Mouse (Mus musculus): ENCODE measurements around the gene Hus1. TPM values are rescaled to one million over a fixed set of nuclear protein-coding genes. Genes with fewer than 3 reads are reported as not detected.

The Hus1 gene
- total and polyA plus RNA-seq, 3 experiments = 14.3 to 31.0 (median 29.9) TPM

- no peak for TF ChIP-seq CTCF (conservative IDR thresholded peaks at IDR 0.05 in 1 of 2, IDR thresholded peaks at IDR 0.05 in 1 of 2; ENCODE audit: low read depth in 2 of 2, low read length in 2 of 2)
- TF ChIP-seq JUND (conservative IDR thresholded peaks at IDR 0.05; ENCODE audit: low read depth, low read length) = no peak
- no peak for TF ChIP-seq ETS1 (conservative IDR thresholded peaks at IDR 0.05; ENCODE audit: low read depth, low read length)
- no peak for TF ChIP-seq ZKSCAN1 (IDR thresholded peaks at IDR 0.05; ENCODE audit: borderline replicate concordance, low read depth, low read length)
- TF ChIP-seq RCOR1 (conservative IDR thresholded peaks at IDR 0.05; ENCODE audit: low read depth, low read length) = no peak
- no peak for TF ChIP-seq CHD1 (IDR thresholded peaks at IDR 0.05; ENCODE audit: low read depth, low read length)
- no peak for TF ChIP-seq GABPA (IDR thresholded peaks at IDR 0.05; ENCODE audit: insufficient replicate concordance, low read depth, low read length)
- no peak for TF ChIP-seq EP300 (IDR thresholded peaks at IDR 0.05; ENCODE audit: low read length)
- TF ChIP-seq NELFE (IDR thresholded peaks at IDR 0.05; ENCODE audit: low read depth, low read length) = no peak
- TF ChIP-seq ZC3H11A (IDR thresholded peaks at IDR 0.05; ENCODE audit: low read depth, low read length) = no peak
- no peak for TF ChIP-seq CHD2 (IDR thresholded peaks at IDR 0.05; ENCODE audit: low read length)
- TF ChIP-seq KAT2A (IDR thresholded peaks at IDR 0.05; ENCODE audit: insufficient replicate concordance, low read length) = no peak
- TF ChIP-seq SMC3 (IDR thresholded peaks at IDR 0.05; ENCODE audit: low read depth, low read length) = no peak
- no peak for TF ChIP-seq UBTF (IDR thresholded peaks at IDR 0.05; ENCODE audit: low read depth, low read length)
- TF ChIP-seq E2F4 (IDR thresholded peaks at IDR 0.05; ENCODE audit: insufficient replicate concordance, low read depth, low read length) = no peak
- TF ChIP-seq MYC (IDR thresholded peaks at IDR 0.05; ENCODE audit: low read depth, low read length) = no peak
- TF ChIP-seq IRF4 (IDR thresholded peaks at IDR 0.05; ENCODE audit: low read depth, low read length) = no peak
- no peak for TF ChIP-seq MXI1 (IDR thresholded peaks at IDR 0.05; ENCODE audit: low read depth, low read length)
- TF ChIP-seq MAZ (IDR thresholded peaks at IDR 0.05; ENCODE audit: low read depth, low read length) = no peak
- no peak for TF ChIP-seq MAX (IDR thresholded peaks at IDR 0.05; ENCODE audit: low read length)
- H3K9ac ChIP-seq (ENCODE audit: insufficient read depth, low read depth) = no peak overlapping the region
- H3K27ac ChIP-seq (ENCODE audit: insufficient read depth, low read depth) = no peak overlapping the region
- no peaks in the 10 kb centered on the region for H3K9me3 ChIP-seq (replicated peaks; ENCODE audit: low read length)
- dilution Hi-C loops (cut with MboI; ENCODE audit: extremely low pct_ligation_motif_present, extremely low pct_unique_long_range_greater_than_20kb, low sequenced_read_pairs) (no loop called here), in situ Hi-C loops (cut with MboI; ENCODE audit: low pct_ligation_motif_present, low pct_unique_long_range_greater_than_20kb, low sequenced_read_pairs) (no loop called here)
- H3K36me3 ChIP-seq (replicated peaks in 1 of 2; ENCODE audit: control insufficient read depth in 1 of 2, insufficient read depth in 1 of 2, low read length in 1 of 2) = no peaks in the 10 kb centered on the region
- H3K4me3 ChIP-seq (replicated peaks in 1 of 3; ENCODE audit: low read depth in 2 of 3, low read length in 2 of 3, poor library complexity in 1 of 3) = no peak overlapping the region
- no peaks in the 10 kb centered on the region for H3K4me1 ChIP-seq (ENCODE audit: control insufficient read depth in 1 of 2, insufficient read depth in 2 of 2)
- no peaks in the 10 kb centered on the region for H3K79me2 ChIP-seq (replicated peaks; ENCODE audit: control insufficient read depth, extremely low read depth, insufficient read depth, poor library complexity, severe bottlenecking)
- no peak overlapping the region for H3K4me2 ChIP-seq (ENCODE audit: insufficient read depth, low read depth, poor library complexity, severe bottlenecking)
- DNase-seq (ENCODE audit: extremely low read depth) = no peak
- peaks cover 83% of the 10 kb centered on the region for H3K27me3 ChIP-seq (replicated peaks)
Measured at GRCm38 (mm10) chr11:8968094-8968493, 42.9 kb downstream of the Hus1 start.

- no peak for TF ChIP-seq BHLHE40 (IDR thresholded peaks at IDR 0.05; ENCODE audit: low read depth, low read length)
- no peak for TF ChIP-seq RAD21 (IDR thresholded peaks at IDR 0.05; ENCODE audit: low read depth, low read length)
- TF ChIP-seq SIN3A (IDR thresholded peaks at IDR 0.05; ENCODE audit: low read length) = no peak
- TF ChIP-seq MAFK (IDR thresholded peaks at IDR 0.05; ENCODE audit: insufficient replicate concordance, low read length) = no peak
- TF ChIP-seq MEF2A (IDR thresholded peaks at IDR 0.05; ENCODE audit: borderline replicate concordance, low read depth, low read length) = no peak
- no peak for TF ChIP-seq MAZ (IDR thresholded peaks at IDR 0.05; ENCODE audit: low read depth, low read length)
- no peak for TF ChIP-seq POLR2A (IDR thresholded peaks at IDR 0.05; ENCODE audit: low read depth, low read length)
- TF ChIP-seq ZKSCAN1 (IDR thresholded peaks at IDR 0.05; ENCODE audit: borderline replicate concordance, low read depth, low read length) = no peak
- DNase-seq (ENCODE audit: extremely low read depth) = no peak
- Histone ChIP-seq H3K4me2 (ENCODE audit: insufficient read depth, low read depth, poor library complexity, severe bottlenecking) (no peak overlapping the region), H3K27ac (ENCODE audit: insufficient read depth, low read depth) (no peak overlapping the region), H3K36me3 (replicated peaks in 1 of 2; ENCODE audit: control insufficient read depth in 1 of 2, insufficient read depth in 1 of 2, low read length in 1 of 2) (no peaks in the 10 kb centered on the region), H3K79me2 (replicated peaks; ENCODE audit: control insufficient read depth, extremely low read depth, insufficient read depth, poor library complexity, severe bottlenecking) (no peaks in the 10 kb centered on the region), H3K27me3 (replicated peaks) (peaks cover 52% of the 10 kb centered on the region), H3K9ac (ENCODE audit: insufficient read depth, low read depth) (no peak overlapping the region), H3K4me3 (replicated peaks in 1 of 3; ENCODE audit: low read depth in 2 of 3, low read length in 2 of 3, poor library complexity in 1 of 3) (no peak overlapping the region), H3K4me1 (ENCODE audit: control insufficient read depth in 1 of 2, insufficient read depth in 2 of 2) (no peaks in the 10 kb centered on the region), H3K9me3 (replicated peaks; ENCODE audit: low read length) (peaks cover 2% of the 10 kb centered on the region)
- dilution Hi-C loops (cut with MboI; ENCODE audit: extremely low pct_ligation_motif_present, extremely low pct_unique_long_range_greater_than_20kb, low sequenced_read_pairs) = no loop called here
- in situ Hi-C loops (cut with MboI; ENCODE audit: low pct_ligation_motif_present, low pct_unique_long_range_greater_than_20kb, low sequenced_read_pairs) = no loop called here
Measured at GRCm38 (mm10) chr11:8958572-8958971, 52.4 kb downstream of the Hus1 start.
